Mouse (Mus musculus) testis, adult 2 months (tissue): ENCODE results near the gene Il15.

ENCODE experiments used
- CTCF ChIP-seq: fragments of 200-500 bp; IDR thresholded peaks from 2 replicates; pipeline ENCODE4 v1.5.1; 2012; ENCODE audit warnings: low read depth, mild to moderate bottlenecking, inconsistent platforms, low read length, moderate library complexity; ENCODE audit not compliant: control insufficient read depth, insufficient read depth, insufficient replicate concordance
- POLR2A ChIP-seq: fragments of 200-500 bp; IDR thresholded peaks from 2 replicates; pipeline ENCODE4 v1.6.1; 2012; ENCODE audit warnings: low read depth, mild to moderate bottlenecking, inconsistent platforms, low read length, moderate library complexity; ENCODE audit not compliant: control insufficient read depth

DNA sequence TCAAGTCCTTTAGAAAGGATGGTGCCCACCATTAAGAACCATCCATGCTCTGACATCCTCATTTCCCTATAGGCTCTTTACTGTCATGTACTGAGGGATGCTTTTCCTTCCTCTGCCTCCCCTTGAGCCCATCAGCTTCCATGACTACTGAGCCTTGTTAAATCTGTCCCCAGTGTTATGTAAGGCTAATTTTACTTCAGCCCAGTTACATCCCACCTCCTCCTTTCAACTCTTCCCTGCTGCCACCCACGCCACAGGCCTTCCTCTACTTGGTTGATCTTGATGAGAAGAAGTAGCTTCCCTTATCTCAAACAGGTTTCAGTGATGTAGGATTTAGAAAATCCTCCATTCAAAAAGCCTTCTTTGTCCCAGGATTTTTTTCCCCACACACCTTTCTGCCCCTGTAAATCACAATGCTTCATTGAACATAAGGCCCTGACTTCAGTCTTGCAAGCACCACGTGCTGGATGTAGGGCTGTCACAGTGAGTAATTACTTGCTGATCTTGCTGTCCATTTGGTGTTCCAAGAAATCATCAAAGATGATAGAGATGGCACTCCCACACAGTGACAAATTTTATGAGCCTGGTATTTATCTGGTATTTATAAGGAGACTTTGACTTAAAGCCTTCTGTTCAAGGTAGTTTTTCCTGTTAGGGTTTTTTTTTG lies 74.9 kb downstream of the Il15 start:
- TF ChIP-seq CTCF: no peak
- TF ChIP-seq POLR2A: no peak
